Mouse (Mus musculus): ENCODE measurements around the gene Lrfn5.

Lrfn5 gene

GRCm38 (mm10) chr12:61522829-61523370 lies at the start of gene Lrfn5:
Gene Lrfn5, plus strand, starts transcription at chr12:61523150.
- peak; percentile 79 for DNase-seq (ENCODE audit: low spot score)

- peak; percentile 7 for DNase-seq (ENCODE audit: low spot score)
Observed at GRCm38 (mm10) chr12:61521501-61522147, 1.3 kb upstream of the Lrfn5 start.

- peak; percentile 66 for DNase-seq (ENCODE audit: low spot score)
Observed at GRCm38 (mm10) chr12:61522148-61522828, 662 bp upstream of the Lrfn5 start.

- peak; percentile 41 for DNase-seq (ENCODE audit: low spot score)
Observed at GRCm38 (mm10) chr12:61523631-61524182, 757 bp downstream of the Lrfn5 start.

- peak; percentile 52 for DNase-seq (ENCODE audit: low spot score)
Observed at GRCm38 (mm10) chr12:61524183-61524651, 1.3 kb downstream of the Lrfn5 start.

- DNase-seq (ENCODE audit: low spot score): peak; percentile 70
Observed at GRCm38 (mm10) chr12:61526199-61526598, 3.2 kb downstream of the Lrfn5 start.

GRCm38 (mm10) chr12:61579949-61580348 lies 57.0 kb downstream of the Lrfn5 start:
- no peak for DNase-seq (ENCODE audit: low spot score)

GRCm38 (mm10) chr12:61600305-61600704 lies 77.4 kb downstream of the Lrfn5 start:
- DNase-seq (ENCODE audit: low spot score): no peak

- DNase-seq (ENCODE audit: low spot score): no peak
Observed at GRCm38 (mm10) chr12:61607871-61608270, 84.9 kb downstream of the Lrfn5 start.

GRCm38 (mm10) chr12:61610081-61610480 lies 87.1 kb downstream of the Lrfn5 start:
- DNase-seq (ENCODE audit: low spot score): no peak

- no peak for DNase-seq (ENCODE audit: low spot score)
Observed at GRCm38 (mm10) chr12:61624532-61624931, 101.6 kb downstream of the Lrfn5 start.

- DNase-seq (ENCODE audit: low spot score): no peak
Observed at GRCm38 (mm10) chr12:61654380-61654779, 131.4 kb downstream of the Lrfn5 start.

GRCm38 (mm10) chr12:61723158-61723557 lies 200.2 kb downstream of the Lrfn5 start:
- DNase-seq (ENCODE audit: low spot score): peak; percentile 53

GRCm38 (mm10) chr12:61807073-61807605 lies 284.2 kb downstream of the Lrfn5 start:
- no peak for DNase-seq (ENCODE audit: low spot score)

- no peak for DNase-seq (ENCODE audit: low spot score)
Observed at GRCm38 (mm10) chr12:61823601-61824000, 300.7 kb downstream of the Lrfn5 start.

- peak; percentile 48 for DNase-seq (ENCODE audit: low spot score)
Observed at GRCm38 (mm10) chr12:61826311-61826710, 303.4 kb downstream of the Lrfn5 start.

GRCm38 (mm10) chr12:61842599-61843291 lies 319.8 kb downstream of the Lrfn5 start:
- no peak for DNase-seq (ENCODE audit: low spot score)

GRCm38 (mm10) chr12:61854183-61854582 lies 331.2 kb downstream of the Lrfn5 start:
- no peak for DNase-seq (ENCODE audit: low spot score)
